Mouse (Mus musculus) spleen, adult 2 months (tissue): ENCODE data around the gene Tmem144. TPM values are rescaled to one million over a fixed set of nuclear protein-coding genes. Genes with fewer than 3 reads are reported as not detected.
A peak's percentile ranks its signal among the peaks of the same experiment; 100 is the strongest.

Source experiments
- DNase-seq, 2 experiments: peaks; one replicate each; pipeline versions ENCODE4 v3.0.0 to v3.0.0-alpha.2; 2012 to 2021; ENCODE audit warnings: low spot score in 2 of 2, low read depth in 1 of 2
- H3K27ac ChIP-seq: fragments of 200-500 bp; 2 replicates; pipeline ENCODE4 v1.5.1; 2012; ENCODE audit warnings: low read length, inconsistent platforms; ENCODE audit not compliant: insufficient read depth
- H3K27me3 ChIP-seq: fragments of 200-500 bp; 2 replicates; pipeline ENCODE4 v1.6.1; 2012; ENCODE audit warnings: mild to moderate bottlenecking, moderate library complexity, low read length, inconsistent platforms; ENCODE audit not compliant: control insufficient read depth, insufficient read depth
- H3K36me3 ChIP-seq: fragments of 200-500 bp; 2 replicates; pipeline ENCODE4 v1.6.1; 2012; ENCODE audit warnings: mild to moderate bottlenecking, low read length, inconsistent platforms; ENCODE audit not compliant: control insufficient read depth, insufficient read depth
- H3K4me1 ChIP-seq: fragments of 200-500 bp; 2 replicates; pipeline ENCODE4 v1.6.1; 2011; ENCODE audit warnings: inconsistent platforms; ENCODE audit not compliant: control insufficient read depth, insufficient read depth, insufficient read length
- H3K4me3 ChIP-seq: fragments of 200-500 bp; 2 replicates; pipeline ENCODE4 v1.5.1; 2011; ENCODE audit warnings: mild to moderate bottlenecking, inconsistent platforms; ENCODE audit not compliant: insufficient read depth, insufficient read length; ENCODE audit errors: extremely low read depth
- CTCF ChIP-seq: fragments of 200-500 bp; IDR thresholded peaks from 2 replicates; pipeline ENCODE4 v1.5.1; 2011; ENCODE audit warnings: mild to moderate bottlenecking, inconsistent platforms; ENCODE audit not compliant: insufficient read depth, insufficient read length, insufficient replicate concordance; ENCODE audit errors: extremely low read depth
- POLR2A ChIP-seq: fragments of 200-500 bp; IDR thresholded peaks from 2 replicates; pipeline ENCODE4 v1.6.1; 2011; ENCODE audit warnings: low read depth, low read length, inconsistent platforms
- WGBS: fragments of 180-500 bp; shearing (Covaris S2); methylation state at CpG from one replicate; pipeline ENCODE4 v1.1.7; 2018; 5-methylcytosine and 5-hydroxymethylcytosine counted together
- polyA plus RNA-seq: library from polyadenylated mRNA; depleted of rRNA; stranded (reverse); fragments of >200 nt; gene quantifications from 2 replicates; pipeline ENCODE4 v1.2.3, GENCODE M21; 2012

The Tmem144 gene
- polyA plus RNA-seq, 1 experiment = 0.15 TPM

DNA sequence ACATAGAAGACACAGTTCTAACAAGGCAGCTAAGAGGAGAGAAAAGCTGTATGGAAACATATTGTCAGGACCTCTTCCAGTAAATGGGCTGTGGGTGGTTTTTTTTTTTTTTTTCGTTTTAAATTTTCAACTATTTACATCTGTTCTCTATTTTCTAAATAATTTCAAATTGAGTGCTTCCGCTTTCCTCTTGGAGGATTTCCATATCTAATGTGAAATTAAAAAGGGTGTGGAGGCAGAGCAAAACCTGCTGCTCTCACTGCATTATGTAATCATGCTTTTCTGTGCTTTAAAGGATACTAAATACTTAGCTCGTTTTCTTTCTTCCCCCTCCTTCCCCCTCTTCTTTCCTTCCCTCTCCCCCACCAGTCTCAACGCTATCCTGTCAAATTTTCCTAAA lies 3.7 kb downstream of the Tmem144 start:
- no peaks in the 10 kb centered on the region for H3K27me3 ChIP-seq
- WGBS = 59% methylated on average over 4 of the region's 4 CpGs
- no peak for DNase-seq
- TF ChIP-seq CTCF (no peak), POLR2A (no peak)
- H3K4me3 ChIP-seq = no peak overlapping the region
- H3K36me3 ChIP-seq = no peaks in the 10 kb centered on the region
- no peaks in the 10 kb centered on the region for H3K4me1 ChIP-seq
- no peak overlapping the region for H3K27ac ChIP-seq

DNA sequence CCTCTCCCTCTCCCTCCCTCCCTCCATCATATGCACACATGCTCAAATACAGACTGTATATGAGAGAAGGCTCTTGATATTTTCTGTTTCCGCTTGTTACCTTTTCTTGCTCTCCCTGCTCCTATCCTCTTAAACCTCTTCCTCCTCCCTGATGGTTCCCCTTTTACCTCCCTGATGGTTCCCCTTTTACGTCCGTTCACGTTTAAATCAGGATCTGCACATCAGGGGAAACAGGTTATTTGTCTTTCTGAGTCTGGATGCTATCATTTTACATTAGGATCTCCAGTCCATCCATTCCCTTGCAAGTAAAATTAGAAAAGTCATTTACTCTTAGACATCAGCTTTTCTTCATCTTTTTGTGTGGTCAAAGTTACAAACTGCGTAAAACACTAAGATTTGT lies 5.9 kb downstream of the Tmem144 start:
- DNase-seq = no peak
- no peak overlapping the region for H3K27ac ChIP-seq
- no peaks in the 10 kb centered on the region for H3K36me3 ChIP-seq
- TF ChIP-seq POLR2A (no peak), CTCF (no peak)
- no peak overlapping the region for H3K4me3 ChIP-seq
- no peaks in the 10 kb centered on the region for H3K4me1 ChIP-seq
- no peaks in the 10 kb centered on the region for H3K27me3 ChIP-seq
- WGBS = 37% methylated on average over 5 of the region's 5 CpGs

DNA sequence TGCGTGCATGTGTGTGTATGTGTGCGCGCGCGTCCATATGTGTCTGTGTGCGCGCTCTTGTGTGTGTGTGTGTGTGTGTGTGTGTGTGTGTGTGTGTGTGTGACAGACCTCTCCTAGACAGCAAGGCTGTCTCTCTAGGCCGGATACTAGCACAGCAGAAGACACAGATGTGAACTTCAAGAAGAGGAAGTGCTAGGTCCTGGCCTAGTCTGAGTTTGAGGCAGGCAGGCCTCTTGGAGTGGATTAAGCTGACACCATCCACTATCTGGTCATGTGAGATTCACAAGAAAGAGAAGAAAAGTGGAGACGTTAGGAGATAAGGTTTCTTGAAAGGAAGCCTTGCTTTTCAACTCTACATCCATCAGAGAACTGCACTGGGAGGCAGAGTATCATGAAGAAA lies 8.6 kb downstream of the Tmem144 start:
- Histone ChIP-seq H3K27me3 (no peaks in the 10 kb centered on the region), H3K4me3 (no peak overlapping the region), H3K36me3 (no peaks in the 10 kb centered on the region), H3K4me1 (no peaks in the 10 kb centered on the region), H3K27ac (no peak overlapping the region)
- no peak for TF ChIP-seq CTCF
- no peak for TF ChIP-seq POLR2A
- WGBS = 65% methylated on average over 9 of the region's 9 CpGs
- peak in 1 of 2 experiments; percentile 28 for DNase-seq

DNA sequence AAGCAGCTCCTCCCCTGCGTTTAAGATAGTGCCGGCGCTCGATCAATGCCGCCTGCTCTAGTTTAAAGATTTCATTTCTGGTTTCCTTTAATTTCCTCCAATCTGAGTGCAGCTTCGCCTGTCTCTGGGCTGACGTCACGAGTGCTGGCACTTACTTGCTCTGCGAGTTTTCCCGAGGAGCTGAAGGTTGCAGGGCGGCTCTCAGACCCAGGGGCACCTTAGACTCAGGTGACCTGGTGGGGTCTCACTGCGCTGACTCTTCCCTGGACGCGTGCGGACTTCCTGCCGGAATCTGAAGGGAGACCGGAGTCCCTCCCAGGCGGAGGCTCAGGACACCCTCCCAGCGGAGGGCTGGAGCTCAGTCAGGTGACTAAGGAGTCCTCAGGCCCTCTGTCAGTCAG lies 10.0 kb downstream of the Tmem144 start:
- Histone ChIP-seq H3K36me3 (no peaks in the 10 kb centered on the region), H3K27me3 (no peaks in the 10 kb centered on the region), H3K4me3 (peak overlapping the region; percentile 68), H3K4me1 (no peaks in the 10 kb centered on the region), H3K27ac (peak overlapping the region; percentile 59)
- DNase-seq = peak; percentile 64 to 66
- TF ChIP-seq POLR2A (no peak), CTCF (no peak)
- 2% methylated on average over 19 of the region's 19 CpGs for WGBS

DNA sequence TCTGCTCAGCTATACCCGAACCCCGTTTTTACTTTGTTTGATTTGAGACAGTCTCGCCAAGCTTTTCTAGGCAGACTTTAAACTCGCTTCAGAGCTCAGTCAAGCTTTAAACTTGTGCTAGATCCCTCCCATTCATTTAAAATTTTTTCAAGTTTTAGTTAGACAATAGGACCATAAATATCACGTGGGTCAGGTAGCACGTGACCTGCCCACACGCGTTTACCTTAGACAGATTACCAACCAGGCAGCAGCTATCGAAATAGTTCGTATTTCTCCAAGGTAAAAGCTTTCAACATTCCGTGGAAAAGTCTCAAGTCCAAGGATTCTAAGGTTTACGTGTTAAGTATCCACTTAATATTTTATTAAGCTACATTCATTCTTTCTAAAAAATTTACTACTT lies 10.4 kb downstream of the Tmem144 start:
- peak; percentile 50 to 79 for DNase-seq

DNA sequence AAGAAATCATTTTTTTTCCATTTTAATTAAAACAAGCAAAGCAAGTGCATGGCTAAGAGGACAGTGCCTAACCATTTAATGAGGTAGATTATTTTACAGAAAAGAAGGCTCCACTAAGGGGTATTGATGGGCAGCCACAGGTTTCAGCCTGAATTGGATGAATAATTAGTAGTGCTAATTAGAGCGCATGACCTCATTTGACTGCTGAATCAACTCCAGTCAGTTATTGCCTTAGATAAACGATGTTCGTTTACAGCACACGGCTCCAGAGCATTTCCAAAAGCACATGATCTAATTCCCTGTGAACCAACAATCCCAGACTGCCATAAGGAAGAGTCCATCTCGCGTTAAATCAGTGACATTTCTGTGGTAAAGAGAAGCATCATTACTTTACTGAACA lies 11.1 kb downstream of the Tmem144 start:
- Histone ChIP-seq H3K27me3 (no peaks in the 10 kb centered on the region), H3K4me3 (no peak overlapping the region), H3K4me1 (no peaks in the 10 kb centered on the region), H3K27ac (no peak overlapping the region), H3K36me3 (no peaks in the 10 kb centered on the region)
- TF ChIP-seq POLR2A (no peak), CTCF (no peak)
- DNase-seq = no peak
- 81% methylated on average over 6 of the region's 6 CpGs for WGBS

More for the DNA sequence above, 10.4 kb downstream of the Tmem144 start:
- Histone ChIP-seq H3K4me3 (peak overlapping the region; percentile 68), H3K4me1 (no peaks in the 10 kb centered on the region), H3K27me3 (no peaks in the 10 kb centered on the region), H3K27ac (peak overlapping the region; percentile 59; the same call in 1 of the 2 replicates), H3K36me3 (no peaks in the 10 kb centered on the region)
- 5% methylated on average over 12 of the region's 12 CpGs for WGBS
- TF ChIP-seq POLR2A (no peak), CTCF (no peak)

DNA sequence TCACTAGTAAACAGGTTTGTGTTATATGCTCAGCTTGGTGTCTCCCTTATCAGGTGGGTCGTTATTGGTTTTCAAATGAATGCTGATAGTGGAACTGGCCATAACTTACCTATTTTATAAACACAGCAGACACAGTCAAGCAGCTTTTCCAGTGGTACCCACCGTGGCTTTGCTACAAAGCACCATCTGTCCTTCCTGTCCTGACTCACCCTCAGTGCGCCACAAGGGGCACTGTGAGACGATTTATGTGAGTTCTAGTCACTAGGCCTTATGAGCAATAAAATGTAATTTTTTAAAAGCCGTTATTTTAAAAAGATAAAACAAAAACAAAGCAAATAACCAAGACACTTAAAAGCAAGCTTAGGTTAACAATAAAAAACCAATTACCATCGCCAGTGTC lies 13.8 kb downstream of the Tmem144 start:
- H3K4me3 ChIP-seq = no peak overlapping the region
- H3K36me3 ChIP-seq = no peaks in the 10 kb centered on the region
- no peaks in the 10 kb centered on the region for H3K27me3 ChIP-seq
- WGBS = 51% methylated on average over 6 of the region's 6 CpGs
- DNase-seq = no peak
- no peaks in the 10 kb centered on the region for H3K4me1 ChIP-seq
- H3K27ac ChIP-seq = no peak overlapping the region
- TF ChIP-seq POLR2A (no peak), CTCF (no peak)

DNA sequence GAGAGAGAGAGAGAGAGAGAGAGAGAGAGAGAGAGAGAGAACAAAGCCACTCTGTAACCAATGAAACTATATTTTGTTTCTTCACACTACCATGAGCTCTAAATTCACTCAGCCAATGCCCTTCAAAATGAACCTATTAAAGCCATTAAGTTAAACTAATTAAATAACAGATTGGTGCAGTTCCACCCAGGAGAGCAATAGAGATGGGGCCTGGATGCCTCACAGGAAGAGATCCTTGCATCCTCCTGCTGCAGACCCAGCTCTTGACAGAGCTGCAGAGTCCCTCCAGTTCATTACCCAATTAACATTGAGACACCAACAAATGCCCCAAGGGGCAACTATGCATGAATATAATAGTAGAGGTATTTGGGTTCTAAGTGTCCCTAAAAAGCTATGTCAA lies 23.3 kb downstream of the Tmem144 start:
- no peak for DNase-seq
- Histone ChIP-seq H3K4me1 (no peaks in the 10 kb centered on the region), H3K27ac (no peak overlapping the region), H3K36me3 (no peaks in the 10 kb centered on the region), H3K27me3 (no peaks in the 10 kb centered on the region), H3K4me3 (no peak overlapping the region)
- no peak for TF ChIP-seq POLR2A
- no peak for TF ChIP-seq CTCF
